Mouse (Mus musculus) left cerebral cortex, postnatal 36 days (tissue): Measurements from ENCODE around the gene Hoxc4. TPM values are rescaled to one million over a fixed set of nuclear protein-coding genes. Genes with fewer than 3 reads are reported as not detected.

ENCODE experiments used
- DNase-seq, 2 experiments: peaks; one replicate each; pipeline ENCODE4 v3.0.0; 2021 to 2022; ENCODE audit warnings: low spot score in 2 of 2, mixed read lengths in 1 of 2
- intact Hi-C: fragments of 180-260 bp; cut with DNase I; formaldehyde crosslinking; loops from one replicate; pipeline ENCODE4 v1.15.1; 2025
- total RNA-seq, 2 experiments: library from RNA; stranded (reverse); gene quantifications; 2 replicates each; pipeline ENCODE4 v1.2.3; 2021

Hoxc4 gene
- total RNA-seq, 2 experiments from 2014 or later, result not detected

GRCm38 (mm10) chr15:102987124-102987833 lies 31.5 kb upstream of the Hoxc4 start:
- intact Hi-C loops, result loop anchor here (1.0 to 2.0 kb wide), 2 partner anchors 190 to 224 kb away; no protein-coding TSS in a partner anchor
- peak; percentile 75 to 80 for DNase-seq

GRCm38 (mm10) chr15:102988078-102988477 lies 30.7 kb upstream of the Hoxc4 start:
- no peak for DNase-seq
- intact Hi-C loops, result no loop called here

DNA sequence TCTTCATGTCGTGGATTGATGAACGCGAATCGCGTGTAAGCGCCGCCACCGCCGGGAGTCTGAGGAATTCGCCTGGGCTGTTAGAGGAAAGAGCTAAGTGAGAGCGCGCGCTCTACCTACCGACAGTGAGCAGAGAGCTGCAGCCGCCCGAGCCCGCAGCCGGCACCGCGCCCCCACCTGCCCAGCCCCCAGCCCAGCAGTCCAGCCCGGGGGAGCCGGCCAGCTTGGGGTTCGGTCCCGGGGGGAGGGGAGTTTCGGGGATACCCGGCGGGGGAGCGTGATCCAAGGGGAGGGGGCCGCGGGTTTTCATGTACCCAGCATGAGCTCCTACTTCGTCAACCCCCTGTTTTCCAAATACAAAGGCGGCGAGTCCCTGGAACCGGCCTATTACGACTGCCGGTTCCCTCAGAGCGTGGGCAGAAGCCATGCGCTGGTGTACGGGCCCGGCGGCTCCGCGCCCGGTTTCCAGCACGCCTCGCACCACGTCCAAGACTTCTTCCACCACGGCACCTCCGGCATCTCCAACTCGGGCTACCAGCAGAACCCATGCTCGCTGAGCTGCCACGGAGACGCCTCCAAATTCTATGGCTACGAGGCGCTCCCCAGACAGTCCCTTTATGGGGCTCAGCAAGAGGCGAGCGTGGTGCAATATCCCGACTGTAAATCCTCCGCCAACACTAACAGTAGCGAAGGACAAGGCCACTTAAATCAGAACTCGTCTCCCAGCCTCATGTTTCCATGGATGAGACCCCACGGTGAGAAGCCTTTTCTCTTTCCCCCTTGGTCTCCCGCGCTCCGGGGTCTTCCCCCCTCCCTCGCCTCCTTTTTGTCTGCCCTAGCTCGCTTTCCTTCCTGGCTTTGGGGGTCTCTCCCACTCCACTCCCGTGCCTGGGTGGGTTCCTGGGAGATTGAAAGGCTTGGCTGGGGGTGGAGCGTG lies 28.0 kb upstream of the Hoxc4 start, which contains the start of gene Hoxc8:
TSS of gene Hoxc8 (plus strand) at position 147 of the 937 bp plus-strand sequence.
- intact Hi-C loops, result no loop called here
- DNase-seq, result no peak

DNA sequence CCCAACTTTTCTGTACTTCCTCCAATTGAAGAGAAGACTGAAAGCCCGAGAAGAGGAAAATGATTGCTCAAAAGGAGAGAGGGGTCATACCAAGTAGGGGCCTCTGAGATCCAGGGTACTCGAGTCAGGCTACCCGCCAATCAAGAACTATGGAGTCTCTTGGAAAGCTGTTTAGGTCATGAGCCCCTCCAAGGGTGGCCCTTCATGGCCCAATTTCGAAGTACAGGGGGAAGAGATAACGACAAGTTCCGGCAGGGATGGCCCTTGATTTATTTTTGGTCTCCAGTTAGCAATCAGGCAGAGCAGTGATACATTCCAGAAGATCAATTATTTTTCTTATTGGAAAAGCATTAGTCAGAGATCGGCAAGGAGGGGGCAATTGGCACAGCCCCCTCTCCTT lies 27.0 kb upstream of the Hoxc4 start:
- no peak for DNase-seq
- intact Hi-C loops, result no loop called here

DNA sequence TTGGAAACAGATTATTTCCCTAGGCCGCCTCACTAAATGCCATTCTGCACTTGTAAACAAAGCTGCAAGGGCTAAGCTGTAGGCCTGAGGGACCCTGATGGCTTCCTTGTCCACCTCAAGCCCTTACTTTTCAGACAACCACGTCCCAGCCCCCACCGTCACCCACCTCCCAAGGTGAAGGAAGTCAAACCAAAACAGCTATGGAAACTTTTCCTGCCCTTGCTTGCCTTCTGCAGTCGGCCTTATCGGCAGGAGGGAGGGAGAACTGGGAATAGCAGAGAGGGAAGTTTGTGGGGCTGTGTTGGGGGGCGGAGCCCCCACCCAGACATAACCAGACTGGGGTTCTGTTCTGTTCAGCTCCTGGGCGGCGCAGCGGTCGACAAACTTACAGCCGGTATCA lies 26.5 kb upstream of the Hoxc4 start:
- no peak for DNase-seq
- intact Hi-C loops, result no loop called here

DNA sequence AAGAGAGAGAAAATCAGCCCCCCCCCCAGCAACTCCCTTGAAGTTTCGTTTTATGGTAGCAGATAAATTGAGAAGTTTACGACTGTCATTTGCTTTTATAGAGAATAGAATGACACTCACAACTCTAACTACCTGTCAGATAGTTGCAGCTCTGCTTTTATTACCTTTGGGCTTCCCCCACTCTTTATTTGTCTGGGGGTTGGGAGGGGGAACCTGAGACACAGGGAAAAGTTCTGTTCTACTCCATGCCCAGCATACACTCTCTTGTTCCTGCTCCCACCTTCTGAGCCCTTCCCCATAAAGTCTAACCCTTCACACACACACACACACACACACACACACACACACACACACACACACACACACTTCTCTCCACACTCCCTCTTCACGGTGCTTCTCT lies 25.9 kb upstream of the Hoxc4 start:
- intact Hi-C loops, result no loop called here
- no peak for DNase-seq

GRCm38 (mm10) chr15:102996548-102996947 lies 22.2 kb upstream of the Hoxc4 start:
- no peak for DNase-seq
- intact Hi-C loops, result loop anchor here (5.0 kb wide), 1 partner anchor 49 kb away; no protein-coding TSS in a partner anchor

DNA sequence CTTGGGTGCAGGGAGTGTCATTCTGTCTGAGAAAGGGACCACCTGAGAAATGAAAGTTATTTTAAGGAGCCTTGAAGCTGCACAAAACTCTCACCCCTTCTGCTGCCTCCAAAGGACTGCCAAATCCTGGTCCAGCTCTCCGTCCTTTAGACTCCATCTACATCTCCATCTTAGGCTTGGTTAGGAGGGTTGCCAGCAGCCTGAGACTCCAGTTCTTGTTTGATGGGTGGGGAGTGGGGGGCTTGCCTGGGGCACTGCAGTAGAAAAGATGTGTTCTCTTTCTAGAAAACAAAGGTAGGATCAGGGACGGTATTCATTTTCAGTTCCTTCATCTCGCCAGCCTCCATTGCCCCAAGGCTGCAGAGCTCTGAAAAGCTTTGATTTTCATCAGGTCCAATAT lies 21.3 kb upstream of the Hoxc4 start:
- intact Hi-C loops, result loop anchor here (5.0 kb wide), 1 partner anchor 50 kb away; no protein-coding TSS in a partner anchor
- no peak for DNase-seq

DNA sequence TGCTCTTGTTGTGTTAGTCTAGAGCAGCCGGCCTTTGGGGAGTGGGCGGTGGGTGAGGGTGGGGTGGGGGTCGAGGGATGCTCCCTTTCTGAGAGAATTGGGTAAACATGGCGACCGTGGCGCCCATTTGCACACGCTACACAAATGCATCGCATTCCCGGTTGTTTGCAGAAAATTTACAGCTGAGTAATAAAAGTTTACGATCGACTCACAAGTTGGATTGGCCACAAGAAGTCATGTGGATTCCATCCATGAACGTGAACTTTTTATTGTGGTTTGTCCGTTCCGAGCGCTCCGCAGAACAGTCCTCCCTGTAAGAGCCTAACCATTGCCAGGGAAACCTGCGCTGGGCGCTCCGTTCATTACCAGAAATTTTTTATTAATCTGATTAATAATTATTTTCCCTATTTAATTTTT lies 20.8 kb upstream of the Hoxc4 start, which contains the start of gene Hoxc6:
TSS of gene Hoxc6 (plus strand) at position 319 of the 417 bp plus-strand sequence.
- intact Hi-C loops, result loop anchor here (5.0 kb wide), 1 partner anchor 51 kb away; no protein-coding TSS in a partner anchor
- DNase-seq, result no peak

GRCm38 (mm10) chr15:102998608-102999182 lies 20.0 kb upstream of the Hoxc4 start:
- intact Hi-C loops, result loop anchor here (5.0 kb wide), 1 partner anchor 51 kb away; no protein-coding TSS in a partner anchor
- no peak for DNase-seq

- DNase-seq, result no peak
- intact Hi-C loops, result loop anchor here (5.0 kb wide), 1 partner anchor 52 kb away; no protein-coding TSS in a partner anchor
These were observed 19.4 kb upstream of the Hoxc4 start for GRCm38 (mm10) chr15:102999183-102999831.

DNA sequence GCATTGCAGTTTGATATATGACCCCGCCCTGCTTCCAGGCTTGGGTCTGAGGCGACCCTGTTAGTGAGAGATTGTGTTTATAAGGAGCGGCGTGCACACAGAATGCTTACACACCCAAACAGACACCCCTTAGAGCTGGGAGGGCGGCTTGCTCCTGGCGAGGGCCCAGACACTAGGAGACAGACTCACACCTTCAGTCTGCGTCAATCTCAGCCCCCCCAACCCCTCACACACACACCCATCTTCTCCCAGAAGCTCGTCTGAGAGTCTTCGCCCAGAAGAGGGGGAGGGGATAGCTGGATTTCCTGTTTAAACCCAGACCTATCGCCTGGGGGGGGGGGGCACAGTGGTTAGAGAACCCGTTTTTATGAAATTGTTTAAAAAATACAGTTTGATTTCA lies 18.8 kb upstream of the Hoxc4 start:
- no peak for DNase-seq
- intact Hi-C loops, result loop anchor here (5.0 kb wide), 1 partner anchor 53 kb away; no protein-coding TSS in a partner anchor

DNA sequence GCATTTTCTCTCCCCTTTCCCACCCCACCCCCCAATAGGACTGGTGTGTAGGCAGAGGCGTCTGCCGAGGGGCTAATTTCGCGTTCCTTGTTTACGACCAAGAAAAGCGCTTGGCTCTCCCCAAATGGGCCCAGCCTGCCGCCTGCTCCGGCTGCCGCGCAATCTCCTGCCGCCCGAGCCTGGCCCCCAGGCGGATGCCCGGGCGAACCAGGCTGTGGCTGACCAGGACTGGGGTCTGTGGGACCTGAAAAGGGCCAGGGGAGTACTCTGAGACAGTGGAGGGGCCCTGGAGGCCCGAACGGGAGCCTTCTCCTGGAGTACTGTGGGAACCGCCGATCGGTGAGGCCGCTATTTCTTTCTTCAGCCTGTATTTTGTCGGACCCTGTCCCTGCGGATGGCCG lies 18.2 kb upstream of the Hoxc4 start:
- no peak for DNase-seq
- intact Hi-C loops, result no loop called here

DNA sequence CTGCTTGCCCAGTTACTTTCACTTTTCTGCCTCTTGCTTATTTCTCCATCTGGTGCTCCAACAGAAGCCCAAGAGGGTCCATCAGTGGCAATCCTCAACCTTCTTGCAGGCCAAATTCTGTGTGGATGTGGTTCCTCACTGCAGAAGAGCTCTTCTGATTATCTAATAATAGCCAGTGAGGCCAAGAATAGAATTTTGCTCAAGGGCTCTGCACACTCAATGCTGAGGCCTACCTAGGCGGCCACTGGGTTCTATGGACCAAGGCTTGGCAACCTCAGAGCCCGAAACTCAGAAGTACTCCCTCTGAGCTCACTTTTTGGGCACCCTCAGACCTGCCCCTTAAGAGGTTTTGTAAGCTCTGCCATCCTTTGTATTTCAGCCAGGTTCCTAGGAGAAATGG lies 17.4 kb upstream of the Hoxc4 start:
- no peak for DNase-seq
- intact Hi-C loops, result no loop called here

- intact Hi-C loops, result no loop called here
- no peak for DNase-seq
These were observed 16.6 kb upstream of the Hoxc4 start for GRCm38 (mm10) chr15:103002156-103002555.

DNA sequence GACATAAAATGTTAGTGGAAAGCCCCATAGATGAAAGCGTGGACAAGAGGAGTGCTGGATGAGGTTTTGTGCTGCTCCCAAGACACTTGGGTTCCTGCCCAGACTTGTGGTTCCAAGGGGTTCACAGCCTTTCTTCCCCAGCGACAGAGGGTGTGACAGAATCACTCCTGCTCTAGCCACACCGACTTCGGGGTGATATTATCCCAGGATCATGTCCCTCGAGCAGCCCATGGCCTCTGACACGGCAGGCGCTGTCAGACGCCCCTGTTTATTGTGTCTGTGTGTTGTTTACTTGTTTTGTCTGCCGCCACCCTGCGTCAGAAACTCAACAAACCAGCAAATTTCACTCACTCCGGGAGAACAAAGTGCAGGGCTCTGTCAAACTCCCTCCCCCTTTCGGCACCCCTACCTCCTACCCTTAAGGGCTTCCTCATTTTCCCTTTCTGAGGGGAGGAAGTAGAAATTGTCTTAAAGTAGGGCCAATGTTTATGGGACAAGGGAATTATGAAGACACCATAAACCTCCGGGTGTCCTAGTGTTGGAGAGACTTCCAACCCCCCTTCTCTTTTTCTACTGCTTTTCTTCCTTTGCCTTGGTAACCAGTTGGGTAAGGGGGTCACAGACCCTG lies 15.8 kb upstream of the Hoxc4 start:
- no peak for DNase-seq
- intact Hi-C loops, result no loop called here

DNA sequence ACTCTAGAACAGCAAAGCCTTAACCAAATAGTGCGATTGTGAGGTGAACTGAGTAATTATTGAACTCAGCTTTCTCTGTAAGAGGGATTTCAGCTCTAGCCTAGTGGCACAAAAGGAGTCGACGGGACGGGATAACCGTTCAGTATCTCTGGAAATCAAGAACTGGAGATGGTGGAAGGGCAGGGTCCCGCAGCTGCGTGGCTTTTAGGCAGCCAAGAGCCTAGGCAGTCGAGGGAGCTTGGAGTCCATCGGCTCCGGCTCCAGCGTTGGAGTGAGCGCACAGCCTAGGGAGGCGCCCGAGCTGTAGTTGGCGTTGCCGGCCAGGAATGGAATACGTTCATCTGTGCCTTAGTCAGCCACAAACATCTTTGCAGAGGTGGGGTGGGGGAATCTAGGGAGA lies 13.4 kb upstream of the Hoxc4 start:
- intact Hi-C loops, result no loop called here
- DNase-seq, result no peak

- intact Hi-C loops, result no loop called here
These were observed 12.9 kb upstream of the Hoxc4 start for GRCm38 (mm10) chr15:103005797-103006196.

DNA sequence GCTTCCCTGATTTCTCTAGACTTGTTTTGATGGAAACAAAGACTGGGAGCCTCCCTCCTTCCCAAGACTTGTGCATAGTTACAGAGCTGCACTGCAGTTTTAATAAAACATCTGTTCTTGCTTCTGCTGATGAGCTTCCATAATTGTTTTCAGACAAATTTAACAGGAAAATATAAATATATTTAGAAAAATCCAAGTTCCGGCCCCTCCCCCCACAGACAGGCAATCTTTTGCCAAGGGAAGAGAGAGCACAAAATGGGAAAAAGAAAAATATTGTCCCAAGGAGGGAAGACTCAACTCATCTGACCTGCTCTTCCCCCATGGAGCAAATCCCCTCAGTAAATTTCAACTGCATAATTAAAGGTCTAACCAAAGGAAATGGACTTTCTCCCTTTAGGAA lies 12.4 kb upstream of the Hoxc4 start:
- intact Hi-C loops, result no loop called here
- DNase-seq, result no peak

More at GRCm38 (mm10) chr15:103005797-103006196, 12.9 kb upstream of the Hoxc4 start:
- no peak for DNase-seq
